Mouse (Mus musculus) monocyte, adult 5-6 weeks (primary cell): ENCODE data around the gene Pitpnm2. TPM values are rescaled to one million over a fixed set of nuclear protein-coding genes. Genes with fewer than 3 reads are reported as not detected.

ENCODE experiments used
- total RNA-seq: library from RNA; stranded (forward); fragments of 200-1000, 200-491, 200-594 nt; gene quantifications from 3 replicates; pipeline ENCODE4 v1.2.3, GENCODE M21; 2017

The Pitpnm2 gene
- total RNA-seq, 1 experiment from 2014 or later: 1.1 TPM

Other genes starting within 250 kb of the Pitpnm2 start
- gene Vps37b, start 217.5 kb downstream of the Pitpnm2 start, total RNA-seq: 118 to 126 TPM (median 121 TPM) in 3 replicates
- 1.6 to 4.0 TPM (median 2.5 TPM) in 3 replicates for gene Abcb9, start 154.0 kb downstream of the Pitpnm2 start, total RNA-seq
- 10.7 to 21.5 TPM (median 14.4 TPM) in 3 replicates for gene Ogfod2, start 137.5 kb downstream of the Pitpnm2 start, total RNA-seq
- 53.4 to 79.6 TPM (median 61.8 TPM) in 3 replicates for gene Arl6ip4, start 133.7 kb downstream of the Pitpnm2 start, total RNA-seq
- 8.3 to 21.1 TPM (median 12.8 TPM) in 3 replicates for gene Mphosph9, start 78.2 kb upstream of the Pitpnm2 start, total RNA-seq
- 4.0 to 18.6 TPM (median 6.7 TPM) in 3 replicates for gene 2810006K23Rik, start 78.3 kb upstream of the Pitpnm2 start, total RNA-seq
- 91.4 to 168 TPM (median 101 TPM) in 3 replicates for gene Cdk2ap1, start 113.3 kb upstream of the Pitpnm2 start, total RNA-seq
- gene Sbno1, start 176.2 kb upstream of the Pitpnm2 start, total RNA-seq: 178 to 275 TPM (median 193 TPM) in 3 replicates
- 78.3 to 109 TPM (median 102 TPM) in 3 replicates for gene Kmt5a, start 190.2 kb upstream of the Pitpnm2 start, total RNA-seq
- 47.8 to 86.1 TPM (median 71.4 TPM) in 3 replicates for gene Rilpl2, start 228.6 kb upstream of the Pitpnm2 start, total RNA-seq
- 7.4 to 12.5 TPM (median 9.8 TPM) in 3 replicates for gene Snrnp35, start 233.4 kb upstream of the Pitpnm2 start, total RNA-seq